Mouse (Mus musculus) neural tube, embryonic 14.5 days (tissue): ENCODE measurements around the gene Olfr427. TPM values are rescaled to one million over a fixed set of nuclear protein-coding genes. Genes with fewer than 3 reads are reported as not detected.
"Not testable (repeated sequence)": the region's sequence is repeated elsewhere in the genome, so short reads cannot be mapped to it uniquely, and the experiment has no call there.

Source experiments
- ATAC-seq: fragments of 200-750 bp; cut with Nextera tagmentation; 2 replicates; pipeline ENCODE4 v1.8.0; 2017; ENCODE audit warnings: low read depth, mild to moderate bottlenecking, moderate TSS enrichment, moderate library complexity
- H3K27ac ChIP-seq: fragments of 300-500 bp; sonication (generic); 2 replicates; pipeline ENCODE4 v1.5.1; 2014; ENCODE audit warnings: low read depth, mild to moderate bottlenecking, control low read depth, low read length, moderate library complexity, mixed read lengths
- H3K27me3 ChIP-seq: fragments of 300-500 bp; sonication (generic); 2 replicates; pipeline ENCODE4 v1.6.1; 2014; ENCODE audit warnings: low read length; ENCODE audit not compliant: control insufficient read depth, insufficient read depth
- H3K36me3 ChIP-seq: fragments of 300-500 bp; sonication (generic); 2 replicates; pipeline ENCODE4 v1.6.1; 2014; ENCODE audit warnings: low read length, mixed read lengths; ENCODE audit not compliant: control insufficient read depth, insufficient read depth
- H3K4me1 ChIP-seq: fragments of 300-500 bp; sonication (generic); 2 replicates; pipeline ENCODE4 v1.6.1; 2014; ENCODE audit warnings: low read length; ENCODE audit not compliant: control insufficient read depth, insufficient read depth
- H3K4me2 ChIP-seq: fragments of 300-500 bp; sonication (generic); 2 replicates; pipeline ENCODE4 v1.6.1; 2014; ENCODE audit warnings: mild to moderate bottlenecking, low read depth, low read length, control low read depth
- H3K4me3 ChIP-seq: fragments of 300-500 bp; sonication (generic); 2 replicates; pipeline ENCODE4 v1.5.1; 2014; ENCODE audit warnings: low read depth, low read length, control low read depth, mixed read lengths
- H3K9ac ChIP-seq: fragments of 300-500 bp; sonication (generic); replicated peaks from 2 replicates; pipeline ENCODE4 v1.6.1; 2014; ENCODE audit warnings: low read depth, mild to moderate bottlenecking, control low read depth, low read length, mixed read lengths
- H3K9me3 ChIP-seq: fragments of 300-500 bp; sonication (generic); 2 replicates; pipeline ENCODE4 v1.6.1; 2016; ENCODE audit warnings: low read length; ENCODE audit not compliant: control insufficient read depth
- whole genome bisulfite sequencing: fragments of 180-500 bp; shearing (Covaris S2); extraction: QIAGEN DNeasy Blood & Tissue Kit; methylation state at CpG from one replicate; pipeline ENCODE4 v1.1.7; 2014; 5-methylcytosine and 5-hydroxymethylcytosine counted together
- polyA plus RNA-seq: library from polyadenylated mRNA; unstranded; fragments of >200 nt; fragmentation: Nextera tagmentation; extraction: Ambion mirVana; gene quantifications from 2 replicates; pipeline ENCODE4 v1.2.1, GENCODE M21; 2014

The Olfr427 gene
- not detected in 2 replicates for polyA plus RNA-seq

- Histone ChIP-seq H3K27ac (no peak within 1 kb of the TSS), H3K4me2 (no peak within 1 kb of the TSS), H3K4me3 (no peak within 1 kb of the TSS), H3K9ac (no peak within 1 kb of the TSS), H3K4me1 (no peaks in the 10 kb centered on the region), H3K27me3 (no peaks in the 10 kb centered on the region), H3K36me3 (no peaks in the 10 kb centered on the region), H3K9me3 (no peaks in the 10 kb centered on the region)
- ATAC-seq = no peak
- 95% methylated on average over 1 of the region's 1 CpGs for whole genome bisulfite sequencing
These were observed at the start of gene Olfr427 for GRCm38 (mm10) chr1:174096591-174096990. Gene Olfr427, plus strand, starts transcription at chr1:174096891.

- not testable (repeated sequence) for H3K9ac ChIP-seq, H3K36me3 ChIP-seq, H3K9me3 ChIP-seq, H3K27me3 ChIP-seq, H3K27ac ChIP-seq, H3K4me2 ChIP-seq, H3K4me1 ChIP-seq, H3K4me3 ChIP-seq, ATAC-seq
- WGBS = 93% methylated on average over 5 of the region's 6 CpGs
These were observed 48.5 kb upstream of the Olfr427 start for GRCm38 (mm10) chr1:174048227-174048626.

- H3K9me3 ChIP-seq = no peaks in the 10 kb centered on the region
- H3K4me1 ChIP-seq = no peaks in the 10 kb centered on the region
- H3K4me3 ChIP-seq = no peak within 1 kb of the TSS
- no peak within 1 kb of the TSS for H3K4me2 ChIP-seq
- H3K9ac ChIP-seq = no peak within 1 kb of the TSS
- H3K27ac ChIP-seq = no peak within 1 kb of the TSS
- ATAC-seq = no peak
- no peaks in the 10 kb centered on the region for H3K27me3 ChIP-seq
- H3K36me3 ChIP-seq = no peaks in the 10 kb centered on the region
- 82% methylated on average over 2 of the region's 2 CpGs for WGBS
These were observed 47.8 kb upstream of the Olfr427 start, which contains the start of gene Olfr432 for GRCm38 (mm10) chr1:174048893-174049292. Gene Olfr432, plus strand, starts transcription at chr1:174049205.

- WGBS = 86% methylated on average over 4 of the region's 4 CpGs
These were observed 47.3 kb upstream of the Olfr427 start for GRCm38 (mm10) chr1:174049357-174049756.

GRCm38 (mm10) chr1:174050532-174050931 lies 46.2 kb upstream of the Olfr427 start:
- no peaks in the 10 kb centered on the region for H3K27me3 ChIP-seq
- no peaks in the 10 kb centered on the region for H3K9me3 ChIP-seq
- H3K9ac ChIP-seq = no peak overlapping the region
- H3K27ac ChIP-seq = no peak overlapping the region
- H3K4me1 ChIP-seq = no peaks in the 10 kb centered on the region
- no peak for ATAC-seq
- WGBS = 91% methylated on average over 4 of the region's 4 CpGs
- no peak overlapping the region for H3K4me3 ChIP-seq
- H3K36me3 ChIP-seq = no peaks in the 10 kb centered on the region
- no peak overlapping the region for H3K4me2 ChIP-seq

More at GRCm38 (mm10) chr1:174049357-174049756, 47.3 kb upstream of the Olfr427 start:
- H3K4me1 ChIP-seq, H3K27me3 ChIP-seq, H3K4me3 ChIP-seq, H3K36me3 ChIP-seq, H3K9me3 ChIP-seq, H3K27ac ChIP-seq, H3K9ac ChIP-seq, H3K4me2 ChIP-seq, ATAC-seq: not testable (repeated sequence)

- H3K9me3 ChIP-seq = no peaks in the 10 kb centered on the region
- H3K27me3 ChIP-seq = no peaks in the 10 kb centered on the region
- H3K4me1 ChIP-seq = no peaks in the 10 kb centered on the region
- no peak for ATAC-seq
- H3K4me2 ChIP-seq = no peak overlapping the region
- H3K27ac ChIP-seq = no peak overlapping the region
- H3K9ac ChIP-seq = no peak overlapping the region
- H3K36me3 ChIP-seq = no peaks in the 10 kb centered on the region
- WGBS = 90% methylated on average over 4 of the region's 4 CpGs
- no peak overlapping the region for H3K4me3 ChIP-seq
These were observed 45.2 kb upstream of the Olfr427 start for GRCm38 (mm10) chr1:174051515-174051914.

GRCm38 (mm10) chr1:174051931-174052536 lies 44.7 kb upstream of the Olfr427 start:
- 93% methylated on average over 5 of the region's 5 CpGs for WGBS

GRCm38 (mm10) chr1:174052981-174053380 lies 43.7 kb upstream of the Olfr427 start:
- no peaks in the 10 kb centered on the region for H3K27me3 ChIP-seq
- H3K9me3 ChIP-seq = no peaks in the 10 kb centered on the region
- no peak overlapping the region for H3K27ac ChIP-seq
- no peaks in the 10 kb centered on the region for H3K36me3 ChIP-seq
- WGBS = 89% methylated on average over 3 of the region's 3 CpGs
- no peak overlapping the region for H3K4me3 ChIP-seq
- H3K4me2 ChIP-seq = no peak overlapping the region
- no peaks in the 10 kb centered on the region for H3K4me1 ChIP-seq
- ATAC-seq = no peak
- no peak overlapping the region for H3K9ac ChIP-seq

More at GRCm38 (mm10) chr1:174051931-174052536, 44.7 kb upstream of the Olfr427 start:
- no peaks in the 10 kb centered on the region for H3K36me3 ChIP-seq
- no peaks in the 10 kb centered on the region for H3K27me3 ChIP-seq
- no peak overlapping the region for H3K4me2 ChIP-seq
- no peak overlapping the region for H3K27ac ChIP-seq
- H3K4me1 ChIP-seq = no peaks in the 10 kb centered on the region
- no peak overlapping the region for H3K9ac ChIP-seq
- no peaks in the 10 kb centered on the region for H3K9me3 ChIP-seq
- ATAC-seq = no peak
- H3K4me3 ChIP-seq = no peak overlapping the region

GRCm38 (mm10) chr1:174055248-174055647 lies 41.4 kb upstream of the Olfr427 start:
- H3K4me3 ChIP-seq = no peak overlapping the region
- H3K4me1 ChIP-seq = no peaks in the 10 kb centered on the region
- H3K9ac ChIP-seq = no peak overlapping the region
- H3K9me3 ChIP-seq = no peaks in the 10 kb centered on the region
- H3K4me2 ChIP-seq = no peak overlapping the region
- no peak for ATAC-seq
- H3K27me3 ChIP-seq = no peaks in the 10 kb centered on the region
- H3K36me3 ChIP-seq = no peaks in the 10 kb centered on the region
- no peak overlapping the region for H3K27ac ChIP-seq
- WGBS = 78% methylated on average over 2 of the region's 2 CpGs
